Mouse (Mus musculus): Measurements from ENCODE around the gene A630001G21Rik.

GRCm38 (mm10) chr1:85818121-85818520 is 39.7 kb upstream of the A630001G21Rik start:
- TF ChIP-seq POLR2A (IDR thresholded peaks at IDR 0.05; ENCODE audit: insufficient read length, low read depth) (no peak), E2F4 (IDR thresholded peaks at IDR 0.05; ENCODE audit: insufficient read depth) (no peak)

All from myocyte (in vitro differentiated cells).